Mouse (Mus musculus) cerebellum, adult 9-11 months (tissue): ENCODE results near the gene Pgm3.

Source experiments
- DNase-seq: peaks from one replicate; pipeline ENCODE4 v3.0.0; 2022

The Pgm3 gene

DNA sequence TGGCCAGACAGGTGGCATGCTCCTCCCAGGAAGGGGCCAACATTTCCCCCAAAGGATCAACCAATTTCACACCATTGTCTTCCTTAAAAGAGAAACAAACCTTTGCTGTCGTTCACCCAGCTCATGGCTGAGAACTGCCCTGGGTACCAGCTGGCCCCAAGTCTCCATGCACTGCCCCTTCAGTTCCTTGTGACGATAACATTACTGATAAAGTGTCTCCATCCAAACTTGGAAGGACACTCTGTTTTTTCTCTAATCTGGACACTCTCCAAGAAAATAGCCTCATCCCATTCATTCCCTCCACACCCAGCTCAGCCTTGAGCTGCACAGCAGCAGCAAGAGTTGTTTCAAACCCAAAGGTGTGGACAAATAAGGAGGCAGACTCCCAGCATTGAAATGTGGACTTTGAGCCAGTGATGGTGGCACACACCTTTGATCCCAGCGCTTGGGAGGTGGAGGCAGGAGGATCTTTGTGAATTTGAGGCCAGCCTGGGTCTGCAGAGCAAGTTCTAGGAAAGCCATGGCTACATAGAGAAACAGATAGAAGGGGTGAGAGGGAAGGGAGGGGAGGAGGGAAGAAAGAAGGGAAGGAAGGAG is 2.2 kb downstream of the Pgm3 start:
- no peak for DNase-seq

DNA sequence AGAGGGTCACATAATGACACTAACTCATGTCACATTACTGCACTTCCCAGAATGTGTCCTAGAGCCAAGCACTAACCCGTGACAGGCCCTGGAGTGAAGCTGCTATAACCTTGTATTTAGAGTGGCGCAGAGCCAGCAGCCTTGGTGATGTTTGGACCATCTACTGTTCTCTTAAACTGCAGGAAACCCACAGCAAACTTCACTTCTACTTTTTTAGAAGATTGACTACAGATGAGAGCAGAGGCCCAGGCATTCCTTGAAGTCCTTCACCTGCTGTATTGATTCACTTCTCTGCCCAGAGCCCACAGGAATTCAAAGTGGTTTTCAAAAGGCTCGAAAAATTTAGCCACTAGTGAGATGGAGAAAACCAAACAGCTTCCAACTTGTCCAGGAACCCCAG is 11.1 kb downstream of the Pgm3 start:
- no peak for DNase-seq

DNA sequence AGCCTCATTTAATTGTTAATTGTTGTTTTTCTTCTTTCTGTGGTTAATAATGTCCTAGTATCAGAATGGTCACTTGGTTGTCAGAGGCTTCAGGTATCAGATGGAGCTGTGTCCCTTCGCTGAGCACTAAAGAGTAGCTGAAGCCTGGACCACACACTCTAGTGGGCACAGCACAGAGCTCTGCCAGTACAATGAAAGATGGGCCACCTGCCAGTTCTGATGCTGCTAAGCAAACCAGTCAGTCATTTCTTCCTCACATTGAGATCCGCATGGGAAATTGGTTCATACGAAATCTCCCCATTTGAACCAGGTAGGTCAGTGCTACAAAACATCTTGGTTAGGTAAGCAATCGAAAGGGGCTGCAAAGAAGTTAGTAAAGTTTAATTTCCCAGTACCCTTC is 17.0 kb downstream of the Pgm3 start:
- DNase-seq, result no peak

DNA sequence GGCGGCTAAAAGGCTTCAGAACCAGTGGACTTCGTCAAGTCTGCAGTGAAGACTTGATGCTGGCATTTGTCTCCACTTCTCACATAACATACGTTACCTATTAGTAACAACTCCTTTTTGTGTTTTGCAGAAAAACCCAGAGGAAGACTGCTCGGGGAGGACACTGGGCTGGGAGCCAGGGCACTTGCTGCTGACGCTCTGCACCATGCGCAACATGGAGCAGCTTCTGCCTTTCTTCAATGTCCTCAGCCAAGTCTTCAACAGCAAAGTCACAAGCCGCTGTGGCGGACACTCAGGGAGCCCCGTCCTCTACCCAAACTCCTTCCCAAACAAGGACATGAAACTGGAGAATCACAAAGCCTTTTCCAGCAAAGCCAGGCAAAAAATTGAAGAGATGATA is 17.8 kb downstream of the Pgm3 start:
- peak; percentile 27 for DNase-seq

DNA sequence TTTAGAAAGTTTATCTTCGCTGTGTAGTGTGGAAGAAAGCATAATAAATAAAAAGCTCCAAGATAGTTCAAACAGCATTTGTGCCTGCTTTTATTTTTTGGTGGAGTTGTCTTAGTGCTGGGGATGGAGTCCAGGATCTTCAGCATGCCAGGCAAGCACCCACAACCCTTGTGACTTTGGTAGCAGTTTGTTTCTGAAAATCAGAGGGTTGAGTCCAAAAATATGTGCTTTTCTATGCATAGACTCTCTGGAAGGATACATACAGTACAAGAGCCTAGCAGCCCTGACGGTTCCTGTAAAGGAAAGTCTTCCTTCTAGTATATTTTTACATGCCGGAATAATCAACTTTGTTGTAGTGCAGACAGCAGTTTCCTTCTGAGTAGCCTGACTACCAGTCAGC is 20.9 kb downstream of the Pgm3 start:
- DNase-seq, result no peak

DNA sequence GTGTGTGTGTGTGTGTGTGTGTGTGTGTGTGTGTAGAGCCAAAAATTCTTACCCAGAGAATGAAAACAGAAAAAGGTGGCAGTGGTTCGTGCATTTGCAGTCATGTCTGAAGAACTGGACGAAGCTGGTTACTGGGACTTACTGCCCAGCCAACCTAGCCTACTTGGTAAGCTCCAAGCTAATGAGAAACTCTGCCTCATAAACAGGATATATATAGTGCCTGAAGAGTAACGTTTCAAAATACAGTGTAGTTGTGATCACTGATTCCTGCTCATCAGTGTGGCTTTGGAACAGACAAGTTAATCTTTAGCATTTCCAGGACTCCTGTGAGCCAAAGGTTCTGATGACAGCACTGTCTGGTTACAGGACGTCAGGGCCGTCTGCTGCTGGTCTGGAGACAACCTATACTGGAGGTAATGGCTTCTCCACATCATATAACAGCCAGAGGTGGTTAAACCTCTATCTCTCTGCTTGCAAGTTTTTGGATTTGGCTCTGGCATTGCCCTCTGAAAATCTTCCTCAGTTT is 21.9 kb downstream of the Pgm3 start:
- no peak for DNase-seq

DNA sequence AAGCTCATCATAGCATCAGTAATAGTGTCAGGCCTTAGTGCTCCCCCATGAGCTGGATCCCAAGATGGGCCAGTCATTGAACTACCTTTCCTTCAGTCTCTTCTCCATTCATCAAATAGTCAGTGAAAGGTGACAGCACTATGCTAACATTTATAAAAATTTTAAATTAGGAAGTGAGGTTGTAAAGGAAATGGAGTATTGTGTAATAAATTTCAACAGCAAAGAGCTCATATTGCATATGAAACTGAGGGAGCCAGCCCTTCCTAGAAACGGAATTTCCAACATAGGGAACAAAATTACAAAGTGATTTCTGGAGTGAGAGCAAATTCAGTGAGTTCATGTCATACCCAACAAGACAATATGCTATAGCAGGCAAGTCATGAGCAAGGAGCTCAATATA is 27.1 kb downstream of the Pgm3 start:
- no peak for DNase-seq

DNA sequence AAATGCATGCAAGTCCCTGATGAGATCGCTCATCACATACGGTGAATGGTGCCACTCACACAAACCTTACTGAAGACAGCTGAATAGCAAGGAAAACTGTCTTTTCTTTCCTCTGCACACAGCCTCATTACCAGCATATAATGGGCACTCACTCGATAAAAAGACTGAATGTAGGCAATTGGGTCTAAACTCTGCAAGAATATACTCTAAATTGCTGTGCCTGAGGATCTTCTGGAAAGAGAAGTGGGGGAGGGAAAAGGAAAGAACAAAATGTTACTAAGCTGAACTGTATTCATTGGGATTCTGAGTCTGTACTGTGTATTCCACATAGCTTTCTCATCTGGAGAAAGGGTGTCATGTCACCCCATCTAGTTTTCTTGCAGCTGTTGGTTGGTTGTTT is 28.2 kb downstream of the Pgm3 start:
- no peak for DNase-seq

DNA sequence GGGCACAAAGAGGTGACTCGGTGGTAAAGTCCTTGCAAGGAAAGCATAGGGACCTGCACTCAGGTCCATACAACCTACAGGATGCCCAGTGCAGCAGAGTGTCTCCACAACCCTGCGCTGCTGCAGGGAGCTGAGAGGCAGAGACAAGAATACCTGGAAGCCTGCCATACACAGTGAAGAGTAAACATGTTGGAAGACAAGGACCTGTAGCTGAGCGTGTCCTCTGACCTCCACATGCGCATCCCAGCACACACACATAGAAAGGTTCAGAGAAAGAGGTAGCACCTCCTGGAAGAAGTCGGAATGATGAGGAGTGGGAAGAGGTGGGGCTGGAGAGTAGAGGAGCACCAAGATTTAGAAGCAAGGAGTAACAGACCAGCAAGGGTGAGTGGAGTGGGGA is 37.6 kb downstream of the Pgm3 start:
- DNase-seq, result no peak

DNA sequence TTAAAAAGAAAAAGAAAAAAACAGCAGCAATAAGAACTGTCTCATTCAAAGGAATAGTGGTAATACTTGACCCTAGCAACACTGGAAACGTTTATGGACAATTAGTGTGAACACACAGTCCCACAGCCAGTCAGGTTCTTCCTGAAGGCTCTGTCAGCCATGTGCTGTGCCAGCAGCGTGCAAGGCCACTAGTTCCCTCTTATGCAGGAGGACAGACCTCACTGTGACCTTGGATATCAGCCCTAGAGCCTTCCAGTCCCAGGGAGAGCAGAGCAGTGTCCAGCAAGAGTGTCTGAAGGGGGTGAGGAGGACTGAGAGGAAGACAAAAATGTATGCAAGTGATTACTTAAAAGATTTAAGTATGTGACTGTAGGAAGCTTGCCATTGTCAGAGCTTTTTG is 46.0 kb downstream of the Pgm3 start:
- DNase-seq, result no peak

DNA sequence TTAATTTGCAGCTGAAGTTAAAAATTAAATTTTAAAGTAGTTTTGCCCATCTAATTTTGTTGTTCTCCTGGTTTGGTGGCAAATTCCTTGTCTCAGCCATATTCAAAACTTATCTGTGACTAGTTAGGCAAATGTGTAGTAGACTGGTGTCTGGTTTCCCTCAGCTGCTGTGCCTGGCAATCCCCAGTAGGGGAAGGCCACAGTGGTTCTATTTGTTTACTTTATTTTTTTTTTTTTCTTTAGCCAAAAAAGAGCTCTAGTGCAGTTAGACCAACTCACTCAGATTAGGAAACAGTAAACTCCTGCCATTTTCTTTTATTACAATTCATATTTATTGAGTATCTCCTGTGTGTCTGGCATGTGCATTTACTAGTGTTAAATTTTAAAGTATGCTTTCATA is 49.3 kb downstream of the Pgm3 start:
- no peak for DNase-seq

DNA sequence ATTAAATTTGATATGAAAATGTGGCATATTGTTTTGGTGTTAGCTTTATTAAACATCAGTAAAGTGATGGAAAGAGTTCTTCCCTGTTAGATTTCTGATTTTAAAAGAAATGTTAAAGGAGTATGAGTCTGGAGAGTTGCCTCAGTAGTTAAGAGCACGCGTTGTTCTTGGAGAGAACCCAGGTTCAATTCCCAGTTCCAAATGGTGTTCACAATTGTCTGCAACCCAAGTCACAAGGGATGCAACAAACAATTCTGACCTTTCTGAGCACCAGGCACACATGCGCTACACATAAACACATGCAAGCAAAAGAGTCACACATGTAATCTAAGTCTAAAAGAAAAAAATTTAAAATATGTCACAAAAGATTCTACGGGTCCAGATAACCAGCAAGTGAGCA is 56.8 kb downstream of the Pgm3 start:
- DNase-seq, result no peak

DNA sequence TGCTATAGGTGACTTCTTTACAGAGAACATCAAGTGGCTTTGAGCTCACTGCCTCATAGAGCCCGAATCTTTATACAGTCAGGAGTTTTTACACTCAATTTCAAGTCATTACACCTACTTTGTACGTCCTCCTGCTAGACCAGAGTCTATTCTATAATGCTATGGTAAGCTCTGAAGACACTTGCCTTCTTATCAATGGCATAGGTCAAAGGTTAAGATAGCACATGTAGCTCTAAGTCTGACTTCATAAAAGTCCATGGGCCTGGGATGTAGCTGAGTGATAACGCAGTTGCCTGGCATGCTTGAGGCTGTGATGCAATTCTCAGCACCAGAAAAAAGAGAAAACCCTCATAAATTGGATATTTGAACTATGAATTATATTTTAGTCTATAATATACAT is 57.3 kb downstream of the Pgm3 start:
- DNase-seq, result no peak

DNA sequence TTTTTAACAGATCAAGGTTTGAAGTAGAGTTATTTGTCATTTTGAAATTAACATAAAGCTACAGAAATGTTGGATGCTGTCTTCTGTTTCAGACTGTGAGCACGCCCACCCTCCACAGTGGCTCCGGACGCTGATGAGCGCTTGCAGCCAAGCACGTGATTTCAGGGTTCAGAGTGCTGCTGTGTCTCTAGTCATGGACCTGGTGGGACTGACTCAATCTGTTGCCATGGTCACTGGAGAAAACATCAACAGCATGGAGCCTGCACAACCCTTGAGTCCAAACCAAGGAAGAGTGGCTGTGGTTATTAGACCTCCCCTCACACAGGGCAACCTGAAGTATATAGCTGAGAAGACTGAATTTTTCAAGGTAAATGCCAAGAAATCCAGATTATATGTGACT is 57.9 kb downstream of the Pgm3 start:
- no peak for DNase-seq

DNA sequence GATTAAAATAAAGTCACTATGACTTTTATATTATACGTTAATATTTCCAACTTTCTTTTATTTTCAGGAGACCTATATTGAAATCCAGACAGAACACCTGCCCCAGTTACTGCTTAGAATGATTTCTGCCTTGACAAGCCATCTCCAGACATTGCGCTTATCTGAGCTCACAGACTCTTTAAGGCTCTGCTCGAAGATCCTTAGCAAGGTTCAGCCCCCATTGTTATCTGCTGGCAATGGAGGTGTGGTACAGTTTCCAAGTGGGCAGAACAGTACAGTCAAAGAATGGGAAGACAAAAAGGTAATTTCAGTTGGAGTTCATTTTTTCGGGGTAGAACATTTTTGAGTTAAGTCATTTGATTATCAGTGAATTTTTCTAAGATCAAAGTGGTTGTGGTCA is 64.2 kb downstream of the Pgm3 start:
- DNase-seq, result no peak
